Mouse (Mus musculus) midbrain, embryonic 10.5 days (tissue): ENCODE data around the gene 1700125H20Rik. TPM values are rescaled to one million over a fixed set of nuclear protein-coding genes. Genes with fewer than 3 reads are reported as not detected.
A peak's percentile ranks its signal among the peaks of the same experiment; 100 is the strongest.
"Not testable (repeated sequence)": the region's sequence is repeated elsewhere in the genome, so short reads cannot be mapped to it uniquely, and the experiment has no call there.

Source experiments
- DNase-seq: peaks from one replicate; pipeline ENCODE4 v3.0.0-alpha.2; 2017; ENCODE audit warnings: low spot score
- H3K27ac ChIP-seq: fragments of 300-500 bp; sonication (generic); replicated peaks from 2 replicates; pipeline ENCODE4 v1.5.1; 2016; ENCODE audit warnings: mild to moderate bottlenecking
- H3K27me3 ChIP-seq: fragments of 300-500 bp; sonication (generic); 2 replicates; pipeline ENCODE4 v1.6.1; 2016; ENCODE audit warnings: low read depth, mild to moderate bottlenecking; ENCODE audit not compliant: poor library complexity, severe bottlenecking
- H3K36me3 ChIP-seq: fragments of 300-500 bp; sonication (generic); 2 replicates; pipeline ENCODE4 v1.6.1; 2016; ENCODE audit warnings: mild to moderate bottlenecking, moderate library complexity
- H3K4me1 ChIP-seq: fragments of 300-500 bp; sonication (generic); 2 replicates; pipeline ENCODE4 v1.6.1; 2016
- H3K4me3 ChIP-seq: fragments of 300-500 bp; sonication (generic); 2 replicates; pipeline ENCODE4 v1.5.1; 2016; ENCODE audit warnings: mild to moderate bottlenecking, moderate library complexity
- H3K9me3 ChIP-seq: fragments of 300-500 bp; sonication (generic); replicated peaks from 2 replicates; pipeline ENCODE4 v1.6.1; 2016; ENCODE audit warnings: mild to moderate bottlenecking
- whole genome bisulfite sequencing: fragments of 180-500 bp; shearing (Covaris S2); methylation state at CpG from one replicate; pipeline ENCODE4 v1.1.7; 2016; 5-methylcytosine and 5-hydroxymethylcytosine counted together
- polyA plus RNA-seq: library from polyadenylated mRNA; unstranded; fragments of >200 nt; fragmentation: Nextera tagmentation; extraction: Ambion mirVana; gene quantifications from 2 replicates; pipeline ENCODE4 v1.2.1, GENCODE M21; 2016

Gene 1700125H20Rik
- 0.42 TPM in 1 of 2 replicates, not detected in the other for polyA plus RNA-seq

GRCm38 (mm10) chr11:85170058-85170740, at the start of gene 1700125H20Rik:
1700125H20Rik (plus strand) TSS chr11:85170404.
- peak within 1 kb of the TSS; percentile 76 for H3K27ac ChIP-seq
- H3K4me1 ChIP-seq: peaks cover 11% of the 10 kb centered on the region
- H3K9me3 ChIP-seq: no peaks in the 10 kb centered on the region
- no peaks in the 10 kb centered on the region for H3K27me3 ChIP-seq
- H3K4me3 ChIP-seq: peak within 1 kb of the TSS; percentile 45
- peak; percentile 88 for DNase-seq
- no peaks in the 10 kb centered on the region for H3K36me3 ChIP-seq
- 14% methylated on average over 21 of the region's 21 CpGs for WGBS

DNA sequence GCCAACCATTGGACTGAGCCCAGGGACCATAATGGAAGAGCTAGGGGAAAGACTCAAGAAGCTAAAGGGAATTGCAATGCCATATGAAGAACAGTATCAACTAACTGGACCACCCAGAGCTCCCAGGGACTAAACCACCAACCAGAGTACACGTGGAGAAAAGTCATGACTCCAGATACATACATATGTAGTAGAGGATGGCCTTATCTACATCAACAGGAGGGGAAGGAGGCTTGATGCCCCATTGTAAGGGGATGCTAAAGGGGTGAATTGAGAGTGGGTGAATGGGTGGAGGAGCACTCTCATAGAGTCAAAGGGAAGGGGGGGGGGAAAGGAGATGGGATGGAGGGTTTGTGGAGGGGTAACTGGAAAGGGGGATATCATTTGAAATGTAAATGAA, 48.1 kb upstream of the 1700125H20Rik start:
- H3K9me3 ChIP-seq: no peaks in the 10 kb centered on the region
- DNase-seq: no peak
- WGBS: 79% methylated on average over 1 of the region's 1 CpGs
- no peaks in the 10 kb centered on the region for H3K4me1 ChIP-seq
- H3K36me3 ChIP-seq: no peaks in the 10 kb centered on the region
- no peak overlapping the region for H3K27ac ChIP-seq
- no peak overlapping the region for H3K4me3 ChIP-seq
- H3K27me3 ChIP-seq: no peaks in the 10 kb centered on the region

DNA sequence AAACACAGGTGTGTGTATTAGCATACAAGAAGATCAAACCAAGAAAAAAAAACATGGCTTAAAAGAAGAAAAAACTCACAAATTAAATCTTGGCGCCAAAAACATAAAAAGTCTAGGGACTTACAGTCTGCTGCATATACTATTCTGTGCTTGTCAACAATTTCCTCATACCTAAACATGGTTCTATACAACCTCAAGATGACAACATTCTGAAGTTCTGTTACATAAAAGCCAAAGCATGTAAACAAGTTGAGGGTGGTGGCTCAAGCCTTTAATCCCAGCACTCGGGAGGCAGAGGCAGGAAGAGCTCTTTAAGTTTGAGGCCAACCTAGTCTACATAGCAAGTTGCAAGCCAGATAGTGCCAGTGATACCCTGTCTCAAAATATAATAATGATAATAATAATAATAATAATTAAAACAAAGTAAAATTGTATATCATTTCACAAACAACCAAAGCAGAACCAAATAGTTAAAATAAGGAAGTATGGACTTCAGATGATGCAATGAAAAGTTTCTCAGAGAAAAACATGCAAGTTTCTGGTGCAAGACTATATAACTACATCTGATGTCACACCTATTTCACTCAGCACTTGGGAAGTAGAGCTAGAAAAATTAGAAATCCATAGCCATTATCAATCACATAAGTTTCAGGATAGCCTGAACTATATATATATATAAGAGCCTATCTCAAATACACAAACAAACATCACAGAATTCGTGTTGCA, 46.8 kb upstream of the 1700125H20Rik start:
- no peak for DNase-seq
- H3K27me3 ChIP-seq: no peaks in the 10 kb centered on the region
- no peak overlapping the region for H3K4me3 ChIP-seq
- WGBS: 87% methylated on average over 3 of the region's 3 CpGs
- no peaks in the 10 kb centered on the region for H3K4me1 ChIP-seq
- H3K36me3 ChIP-seq: no peaks in the 10 kb centered on the region
- no peaks in the 10 kb centered on the region for H3K9me3 ChIP-seq
- H3K27ac ChIP-seq: no peak overlapping the region

GRCm38 (mm10) chr11:85126257-85127102, 43.7 kb upstream of the 1700125H20Rik start:
- H3K36me3 ChIP-seq: no peaks in the 10 kb centered on the region
- H3K27me3 ChIP-seq: no peaks in the 10 kb centered on the region
- no peak overlapping the region for H3K27ac ChIP-seq
- H3K4me3 ChIP-seq: no peak overlapping the region
- no peak for DNase-seq
- no peaks in the 10 kb centered on the region for H3K4me1 ChIP-seq
- WGBS: 95% methylated on average over 2 of the region's 2 CpGs
- H3K9me3 ChIP-seq: no peaks in the 10 kb centered on the region

DNA sequence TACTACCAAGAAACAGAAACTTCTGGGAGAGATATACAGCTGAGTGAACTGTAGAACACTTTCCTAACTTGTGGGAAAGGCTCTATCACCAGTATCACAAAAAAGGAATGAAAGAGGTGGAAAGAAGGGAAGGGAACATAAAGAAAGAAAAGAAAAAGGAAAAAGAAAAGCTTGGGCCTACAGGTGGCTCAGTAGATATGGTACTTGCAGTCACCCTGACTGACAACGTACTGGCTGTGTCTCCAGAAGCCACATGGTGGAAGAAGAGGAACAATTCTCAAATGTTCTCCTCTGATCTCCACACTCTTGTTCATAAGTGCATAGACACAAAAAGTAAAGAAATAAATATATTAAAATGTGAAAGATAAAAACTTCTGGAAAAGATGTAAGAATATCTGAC, 41.3 kb upstream of the 1700125H20Rik start:
- no peak overlapping the region for H3K27ac ChIP-seq
- no peaks in the 10 kb centered on the region for H3K9me3 ChIP-seq
- no peak for DNase-seq
- H3K36me3 ChIP-seq: no peaks in the 10 kb centered on the region
- H3K4me3 ChIP-seq: no peak overlapping the region
- H3K27me3 ChIP-seq: no peaks in the 10 kb centered on the region
- 88% methylated on average over 1 of the region's 1 CpGs for WGBS
- H3K4me1 ChIP-seq: no peaks in the 10 kb centered on the region

DNA sequence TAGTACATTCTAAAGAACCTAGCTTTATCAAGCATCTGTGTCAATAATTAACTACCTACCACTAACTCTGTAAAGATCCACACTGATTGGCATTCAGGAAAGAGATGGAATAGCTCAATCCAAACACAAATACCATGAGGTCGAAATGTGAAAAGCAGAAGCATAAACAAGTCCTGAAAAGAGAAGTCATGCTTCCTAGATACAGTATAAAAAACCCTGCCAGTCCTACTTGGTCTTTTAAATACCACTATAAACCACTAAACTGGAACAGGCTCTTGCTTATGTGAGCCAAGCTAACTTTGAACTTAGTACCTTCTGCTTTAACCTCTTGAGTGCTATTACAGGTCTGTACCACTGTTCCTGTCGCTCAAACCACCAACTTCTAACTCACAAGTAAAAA, 38.7 kb upstream of the 1700125H20Rik start:
- Histone ChIP-seq H3K9me3 (no peaks in the 10 kb centered on the region), H3K4me3 (no peak overlapping the region), H3K27ac (no peak overlapping the region), H3K4me1 (no peaks in the 10 kb centered on the region), H3K36me3 (no peaks in the 10 kb centered on the region), H3K27me3 (no peaks in the 10 kb centered on the region)
- no peak for DNase-seq
- WGBS: 85% methylated on average over 2 of the region's 2 CpGs

DNA sequence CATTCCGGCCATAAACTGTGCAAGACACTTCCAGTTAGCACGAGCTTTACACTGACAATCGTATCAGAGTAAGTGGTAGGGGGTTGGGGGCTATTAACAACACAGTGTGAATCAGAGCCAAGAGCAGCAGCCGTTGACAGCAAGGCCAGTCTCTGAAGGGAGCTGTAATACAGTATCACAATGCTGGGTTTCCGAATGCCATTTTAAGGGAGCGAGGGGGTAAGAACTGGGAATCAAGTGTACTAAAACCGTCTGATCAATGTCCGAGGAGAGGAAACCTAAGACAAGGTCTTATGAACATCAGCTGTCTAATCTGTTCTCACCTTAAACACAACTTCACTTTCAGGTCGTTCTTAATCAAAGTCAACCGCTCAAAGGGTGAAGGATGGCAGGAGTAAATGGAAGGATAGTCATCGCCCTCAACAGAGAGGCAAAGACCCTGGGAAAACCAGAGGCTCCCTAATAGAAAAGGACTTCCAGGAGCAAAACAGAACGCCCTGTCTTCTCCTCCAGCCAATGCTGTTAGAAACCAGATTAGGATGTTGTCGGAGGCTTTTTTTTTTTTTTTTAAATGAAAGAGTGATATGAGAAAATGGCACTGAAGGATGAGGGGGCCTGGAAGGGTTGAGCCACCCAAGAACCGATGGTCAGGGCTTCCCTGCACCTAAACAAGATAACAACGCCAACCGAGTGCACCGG, 31.3 kb upstream of the 1700125H20Rik start:
- Histone ChIP-seq H3K27me3 (no peaks in the 10 kb centered on the region), H3K4me1 (peaks cover 20% of the 10 kb centered on the region), H3K36me3 (no peaks in the 10 kb centered on the region), H3K27ac (peak overlapping the region; percentile 95), H3K9me3 (no peaks in the 10 kb centered on the region), H3K4me3 (peak overlapping the region; percentile 94)
- WGBS: 5% methylated on average over 17 of the region's 17 CpGs
- DNase-seq: peak; percentile 21

DNA sequence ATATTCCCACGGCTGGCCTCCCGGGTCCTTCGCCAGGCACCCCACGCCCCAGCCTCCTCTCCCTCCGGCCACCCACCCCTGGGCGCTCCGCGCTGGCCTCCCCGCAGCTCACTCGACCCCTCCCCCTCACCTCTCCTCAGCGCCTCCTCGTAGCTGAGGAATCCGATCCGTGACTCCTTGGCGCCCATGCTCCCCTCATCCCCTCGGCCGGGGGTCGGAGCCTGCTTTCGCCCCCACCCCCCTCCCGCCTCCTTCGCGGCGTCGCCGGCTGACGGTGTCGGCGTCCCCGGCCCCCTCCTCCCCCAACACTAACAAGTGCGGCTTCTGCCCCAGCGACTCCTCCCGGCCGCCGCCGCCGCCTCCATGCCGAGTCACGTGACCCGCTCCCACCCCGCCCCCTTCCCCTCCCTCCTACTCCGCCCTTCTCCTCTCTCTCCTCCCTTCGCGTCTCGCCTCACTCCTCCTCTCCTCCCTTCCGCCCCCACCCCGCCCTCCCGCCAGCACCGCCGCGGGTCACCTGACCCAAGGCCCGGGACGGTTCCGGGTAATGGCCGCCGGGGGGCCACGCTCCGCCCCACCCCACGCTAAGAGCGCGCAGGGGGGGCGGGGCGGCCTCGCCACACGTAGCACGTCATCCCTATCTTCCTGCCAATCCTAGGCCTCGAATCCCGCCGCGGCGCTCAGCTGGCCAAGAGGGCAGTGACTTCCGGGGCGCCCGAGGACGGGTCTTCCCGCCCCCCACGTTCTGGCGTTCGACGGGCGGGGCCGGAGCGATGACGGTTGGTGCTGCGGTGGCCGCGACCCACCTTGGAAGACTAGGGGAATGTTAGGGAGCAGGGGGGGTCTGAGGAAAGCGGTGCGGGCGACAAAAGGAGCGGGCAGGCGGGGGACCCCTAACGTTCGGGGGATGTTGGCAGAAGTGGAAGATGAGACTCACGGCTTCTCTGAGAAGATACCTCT, 30.3 kb upstream of the 1700125H20Rik start, which contains the start of gene Usp32:
TSS of gene Usp32 (minus strand) at position 581 of the 960 bp plus-strand sequence.
- Histone ChIP-seq H3K4me1 (peaks cover 20% of the 10 kb centered on the region), H3K9me3 (no peaks in the 10 kb centered on the region), H3K27me3 (no peaks in the 10 kb centered on the region), H3K27ac (peak within 1 kb of the TSS; percentile 95), H3K4me3 (peak within 1 kb of the TSS; percentile 94), H3K36me3 (no peaks in the 10 kb centered on the region)
- WGBS: 1% methylated on average over 93 of the region's 94 CpGs
- peak; percentile 99 for DNase-seq

DNA sequence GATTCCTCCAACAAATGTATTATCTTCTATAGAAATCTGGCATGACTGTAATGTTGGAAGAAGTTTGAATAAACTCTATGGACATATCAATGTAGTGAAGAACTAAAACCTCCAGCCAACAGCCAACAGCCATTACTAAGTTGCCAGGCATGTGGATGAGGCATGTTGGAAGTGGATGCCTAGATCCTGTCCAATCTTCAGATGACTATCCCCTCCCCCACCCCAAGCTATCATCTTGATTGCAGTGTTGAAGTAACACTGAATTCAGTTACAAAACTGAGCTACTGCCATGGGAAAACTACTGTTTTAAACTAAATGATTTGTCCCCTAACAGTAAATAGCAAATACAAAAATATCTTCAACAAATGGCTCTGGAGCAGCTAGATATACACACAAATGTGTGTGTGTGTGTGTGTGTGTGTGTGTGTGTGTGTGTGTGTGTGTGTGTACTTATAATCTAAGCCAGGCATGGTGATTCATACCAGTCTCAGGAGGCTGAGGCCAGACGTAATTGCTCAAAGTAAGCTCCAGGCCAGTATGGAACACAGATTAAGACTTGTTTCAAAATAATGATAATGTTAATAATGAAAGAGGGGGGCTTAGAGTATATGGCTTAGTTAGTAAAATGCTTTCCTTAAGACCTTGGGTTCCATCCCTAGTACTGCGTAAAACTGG, 17.8 kb upstream of the 1700125H20Rik start:
- no peak overlapping the region for H3K27ac ChIP-seq
- no peak for DNase-seq
- no peaks in the 10 kb centered on the region for H3K27me3 ChIP-seq
- no peaks in the 10 kb centered on the region for H3K4me1 ChIP-seq
- H3K9me3 ChIP-seq: no peaks in the 10 kb centered on the region
- 91% methylated on average over 2 of the region's 2 CpGs for WGBS
- no peaks in the 10 kb centered on the region for H3K36me3 ChIP-seq
- H3K4me3 ChIP-seq: no peak overlapping the region

DNA sequence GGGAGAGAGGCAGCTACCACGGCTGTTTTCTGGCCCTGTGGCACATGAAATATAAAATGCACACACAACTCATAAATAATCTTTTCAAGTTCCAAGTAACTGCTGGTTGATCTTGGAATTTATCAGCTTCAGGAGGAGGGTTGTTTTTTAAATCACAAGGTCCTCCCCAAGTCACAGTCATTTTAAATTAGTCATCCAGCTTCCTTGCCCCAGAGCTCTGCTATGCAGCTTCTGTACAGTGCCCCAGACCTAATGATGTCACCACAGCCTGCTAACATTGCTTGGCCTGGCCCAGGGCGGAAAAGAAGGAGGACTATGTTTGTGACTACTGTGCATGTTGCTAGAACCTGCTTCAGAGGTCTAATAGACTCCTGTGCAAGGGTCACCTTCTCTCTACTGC, 12.9 kb upstream of the 1700125H20Rik start:
- no peaks in the 10 kb centered on the region for H3K36me3 ChIP-seq
- no peaks in the 10 kb centered on the region for H3K4me1 ChIP-seq
- no peak for DNase-seq
- no peak overlapping the region for H3K27ac ChIP-seq
- H3K4me3 ChIP-seq: no peak overlapping the region
- no peaks in the 10 kb centered on the region for H3K27me3 ChIP-seq
- 78% methylated on average over 2 of the region's 2 CpGs for WGBS
- no peaks in the 10 kb centered on the region for H3K9me3 ChIP-seq

DNA sequence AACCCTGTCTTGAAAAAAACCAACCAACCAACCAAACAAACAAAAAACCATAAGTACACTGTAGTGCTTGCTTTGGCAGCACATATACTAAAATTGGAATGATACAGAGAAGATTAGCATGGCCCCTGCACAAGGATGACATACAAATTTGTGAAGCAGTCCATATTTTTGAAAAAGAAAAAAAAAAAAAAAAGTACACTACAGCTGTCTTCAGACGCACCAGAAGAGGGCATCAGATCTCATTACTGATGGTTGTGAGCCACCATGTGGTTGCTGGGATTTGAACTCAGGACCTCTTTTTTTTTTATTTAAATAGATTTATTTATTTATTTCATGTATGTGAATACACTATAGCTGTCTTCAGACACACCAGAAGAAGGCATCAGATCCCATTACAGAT, 7.2 kb upstream of the 1700125H20Rik start:
- H3K4me1 ChIP-seq, H3K27ac ChIP-seq, H3K36me3 ChIP-seq, H3K4me3 ChIP-seq, H3K27me3 ChIP-seq, DNase-seq, H3K9me3 ChIP-seq: not testable (repeated sequence)
- 91% methylated on average over 1 of the region's 1 CpGs for WGBS
